Mouse (Mus musculus): Measurements from ENCODE around the gene Cbln1. TPM values are rescaled to one million over a fixed set of nuclear protein-coding genes. Genes with fewer than 3 reads are reported as not detected.

Cbln1 gene
- total and polyA plus RNA-seq, 3 experiments, result 0.34 to 0.98 (median 0.64) TPM

DNA sequence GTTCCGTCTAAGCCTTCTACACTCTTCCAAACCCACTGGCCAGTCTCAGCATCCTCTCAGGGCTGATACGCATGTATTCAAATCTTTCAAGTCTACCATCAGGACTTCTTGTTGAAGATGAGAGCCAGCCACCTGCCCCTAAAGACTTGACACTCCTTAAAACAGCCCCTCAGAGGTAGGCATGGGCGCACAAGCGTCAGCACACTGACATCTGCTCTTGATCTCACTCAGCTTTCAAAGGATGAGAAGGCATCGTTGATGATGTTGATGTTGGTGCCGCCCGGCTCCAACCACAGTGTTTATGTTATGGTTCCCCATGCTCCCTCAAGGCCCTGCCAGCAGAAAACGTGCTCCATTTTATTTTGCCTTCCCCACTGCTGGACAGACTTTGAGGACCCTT lies 50.7 kb downstream of the Cbln1 start:
- no peaks in the 10 kb centered on the region for H3K36me3 ChIP-seq (ENCODE audit: control insufficient read depth, insufficient read depth, low read length)
- WGBS, result 76% methylated on average over 8 of the region's 8 CpGs
- no peak overlapping the region for H3K27ac ChIP-seq
- no peak for DNase-seq
- H3K27me3 ChIP-seq (ENCODE audit: control insufficient read depth, insufficient read depth, low read length), result no peaks in the 10 kb centered on the region
- no peaks in the 10 kb centered on the region for H3K4me1 ChIP-seq (ENCODE audit: control insufficient read depth, insufficient read depth, low read length)
- H3K4me3 ChIP-seq, result no peak overlapping the region
- TF ChIP-seq POLR2A (IDR thresholded peaks at IDR 0.05; ENCODE audit: insufficient read depth, low read depth, low read length), result no peak
- TF ChIP-seq CTCF (IDR thresholded peaks at IDR 0.05), result no peak
- no peak for TF ChIP-seq EP300 (IDR thresholded peaks at IDR 0.05; ENCODE audit: insufficient read depth, low read depth, low read length)
- no peaks in the 10 kb centered on the region for H3K79me2 ChIP-seq (replicated peaks; ENCODE audit: control insufficient read depth, insufficient read depth, low read length)
- H3K9ac ChIP-seq (ENCODE audit: low read depth, low read length), result no peak overlapping the region
- intact Hi-C loops (cut with DNase I), result no loop called here

Other genes with a start within 250 kb of the Cbln1 start
- not detected for gene 4933402J07Rik, start 91.2 kb upstream of the Cbln1 start, total RNA-seq (2021)
- gene 4933402J07Rik, start 91.2 kb upstream of the Cbln1 start, polyA plus RNA-seq (2012; rRNA removed), result 0.10 and 0.18 TPM in 2 replicates